Mouse (Mus musculus): ENCODE measurements at regions not wholly inside any gene's neighbourhood (a gene's known extent, or its start where the extent isn't known, plus 50 kb on each side); places are given as distances from the start of the nearest gene placed in this dataset.

- H3K27ac ChIP-seq (replicated peaks; ENCODE audit: low read depth, low read length) = no peak overlapping the region
- TF ChIP-seq POLR2A (IDR thresholded peaks at IDR 0.05; ENCODE audit: borderline replicate concordance, extremely low read depth, insufficient read depth, insufficient read length) = no peak
- H3K4me3 ChIP-seq (replicated peaks; ENCODE audit: low read length) = no peak overlapping the region
- H3K9ac ChIP-seq (ENCODE audit: low read depth, low read length, severe bottlenecking) = no peak overlapping the region
- no peaks in the 10 kb centered on the region for H3K36me3 ChIP-seq (ENCODE audit: control insufficient read depth, insufficient read depth, low read length)
- DNase-seq (ENCODE audit: low spot score) = no peak
- no peak for ATAC-seq (ENCODE audit: low FRiP score, low read depth)
- H3K4me2 ChIP-seq (replicated peaks; ENCODE audit: low read depth, low read length, severe bottlenecking) = no peak overlapping the region
- no peaks in the 10 kb centered on the region for H3K4me1 ChIP-seq (ENCODE audit: control insufficient read depth, insufficient read depth, low read length)
- no peaks in the 10 kb centered on the region for H3K9me3 ChIP-seq (ENCODE audit: control insufficient read depth, low read length)
- no peaks in the 10 kb centered on the region for H3K27me3 ChIP-seq (ENCODE audit: control insufficient read depth, insufficient read depth, low read length)
- 90% methylated on average over 17 of the region's 17 CpGs for WGBS
Measured at GRCm38 (mm10) chr5:116654486-116655420, 63.1 kb upstream of the Srrm4 start.

Data from limb, embryonic 14.5 days (tissue).